Mouse (Mus musculus): ENCODE measurements around the gene Arhgap17. TPM values are rescaled to one million over a fixed set of nuclear protein-coding genes. Genes with fewer than 3 reads are reported as not detected.
A peak's percentile ranks its signal among the peaks of the same experiment; 100 is the strongest.

Gene Arhgap17
- polyA plus RNA-seq, 1 experiment from 2014 or later: 17.6 TPM

- 0 out of 2 replicates have a peak, but pooled peaks cover 10% of the 10 kb centered on the region for H3K36me3 ChIP-seq (ENCODE audit: insufficient read depth, low read length)
- no peak for DNase-seq (ENCODE audit: low spot score)
These were observed 27.7 kb upstream of the Arhgap17 start for GRCm38 (mm10) chr7:123397369-123397768.

GRCm38 (mm10) chr7:123396900-123397299 is 27.2 kb upstream of the Arhgap17 start:
- Histone ChIP-seq H3K36me3 (ENCODE audit: insufficient read depth, low read length) (0 out of 2 replicates have a peak, but pooled peaks cover 10% of the 10 kb centered on the region), H3K27ac (no peak overlapping the region), H3K9ac (ENCODE audit: low read depth, low read length) (no peak overlapping the region), H3K4me2 (ENCODE audit: low read length) (no peak overlapping the region), H3K4me1 (replicated peaks; ENCODE audit: insufficient read depth, low read length) (no peaks in the 10 kb centered on the region), H3K27me3 (ENCODE audit: insufficient read depth, low read length) (no peaks in the 10 kb centered on the region), H3K9me3 (replicated peaks; ENCODE audit: low read length) (no peaks in the 10 kb centered on the region), H3K4me3 (replicated peaks; ENCODE audit: low read depth, low read length) (no peak overlapping the region)
- ATAC-seq (replicated peaks; ENCODE audit: low FRiP score, low read depth): no peak
- 93% methylated on average over 5 of the region's 5 CpGs for WGBS
- DNase-seq (ENCODE audit: low spot score): no peak
- TF ChIP-seq CTCF (IDR thresholded peaks at IDR 0.05; ENCODE audit: low read depth): no peak

More at GRCm38 (mm10) chr7:123397369-123397768, 27.7 kb upstream of the Arhgap17 start:
- no peaks in the 10 kb centered on the region for H3K27me3 ChIP-seq (ENCODE audit: insufficient read depth, low read length)
- no peak for ATAC-seq (replicated peaks; ENCODE audit: low FRiP score, low read depth)
- H3K4me3 ChIP-seq (replicated peaks; ENCODE audit: low read depth, low read length): no peak overlapping the region
- TF ChIP-seq CTCF (IDR thresholded peaks at IDR 0.05; ENCODE audit: low read depth): no peak
- H3K4me2 ChIP-seq (ENCODE audit: low read length): no peak overlapping the region
- H3K4me1 ChIP-seq (replicated peaks; ENCODE audit: insufficient read depth, low read length): no peaks in the 10 kb centered on the region
- WGBS: 40% methylated on average over 8 of the region's 8 CpGs
- H3K9me3 ChIP-seq (replicated peaks; ENCODE audit: low read length): no peaks in the 10 kb centered on the region
- no peak overlapping the region for H3K27ac ChIP-seq
- no peak overlapping the region for H3K9ac ChIP-seq (ENCODE audit: low read depth, low read length)

DNA sequence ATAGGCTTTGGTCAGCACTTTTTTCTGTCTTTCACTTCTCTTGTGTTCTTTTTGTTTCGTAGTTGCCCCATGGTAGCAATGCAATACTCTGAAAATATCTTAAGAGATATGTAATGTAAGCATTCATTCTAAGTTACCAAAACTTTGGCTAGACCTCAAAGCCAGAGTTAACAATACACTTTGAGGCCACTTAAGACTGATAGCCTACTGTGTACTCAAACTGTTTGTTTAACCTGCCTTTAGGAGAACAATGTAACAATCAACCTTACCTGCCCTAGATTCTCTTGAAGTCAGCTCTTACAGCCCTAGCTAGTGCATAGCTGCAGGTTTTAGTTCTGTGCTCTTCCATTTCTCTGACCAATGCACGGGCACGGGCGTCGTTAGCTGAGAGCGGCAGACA is 24.6 kb upstream of the Arhgap17 start:
- DNase-seq (ENCODE audit: low spot score) (no peak), ATAC-seq (replicated peaks; ENCODE audit: low FRiP score, low read depth) (no peak)
- no peak for TF ChIP-seq CTCF (IDR thresholded peaks at IDR 0.05; ENCODE audit: low read depth)
- Histone ChIP-seq H3K27me3 (ENCODE audit: insufficient read depth, low read length) (no peaks in the 10 kb centered on the region), H3K4me1 (replicated peaks; ENCODE audit: insufficient read depth, low read length) (no peaks in the 10 kb centered on the region), H3K4me3 (replicated peaks; ENCODE audit: low read depth, low read length) (no peak overlapping the region), H3K4me2 (ENCODE audit: low read length) (no peak overlapping the region), H3K36me3 (ENCODE audit: insufficient read depth, low read length) (no peaks in the 10 kb centered on the region), H3K9me3 (replicated peaks; ENCODE audit: low read length) (no peaks in the 10 kb centered on the region), H3K27ac (no peak overlapping the region), H3K9ac (ENCODE audit: low read depth, low read length) (no peak overlapping the region)
- WGBS: 87% methylated on average over 6 of the region's 6 CpGs

GRCm38 (mm10) chr7:123389686-123390280 is 20.1 kb upstream of the Arhgap17 start:
- Histone ChIP-seq H3K4me3 (replicated peaks; ENCODE audit: low read depth, low read length) (no peak overlapping the region), H3K27me3 (ENCODE audit: insufficient read depth, low read length) (no peaks in the 10 kb centered on the region), H3K9ac (ENCODE audit: low read depth, low read length) (no peak overlapping the region), H3K36me3 (ENCODE audit: insufficient read depth, low read length) (peaks cover 8% of the 10 kb centered on the region; the same call in 1 of the 2 replicates), H3K27ac (no peak overlapping the region), H3K4me2 (ENCODE audit: low read length) (no peak overlapping the region), H3K4me1 (replicated peaks; ENCODE audit: insufficient read depth, low read length) (peaks cover 4% of the 10 kb centered on the region; the same call in 1 of the 2 replicates), H3K9me3 (replicated peaks; ENCODE audit: low read length) (no peaks in the 10 kb centered on the region)
- 66% methylated on average over 6 of the region's 6 CpGs for WGBS
- TF ChIP-seq CTCF (IDR thresholded peaks at IDR 0.05; ENCODE audit: low read depth): no peak
- DNase-seq (ENCODE audit: low spot score) (no peak), ATAC-seq (replicated peaks; ENCODE audit: low FRiP score, low read depth) (no peak; the same call in 1 of the 2 replicates)

- DNase-seq (ENCODE audit: low spot score): peak; percentile 10
These were observed 16.1 kb upstream of the Arhgap17 start for GRCm38 (mm10) chr7:123385693-123386407.

More at GRCm38 (mm10) chr7:123385693-123386407, 16.1 kb upstream of the Arhgap17 start:
- Histone ChIP-seq H3K36me3 (ENCODE audit: insufficient read depth, low read length) (peaks cover 8% of the 10 kb centered on the region; the same call in 1 of the 2 replicates), H3K9me3 (replicated peaks; ENCODE audit: low read length) (no peaks in the 10 kb centered on the region), H3K27ac (peak overlapping the region; percentile 85), H3K4me1 (replicated peaks; ENCODE audit: insufficient read depth, low read length) (peaks cover 4% of the 10 kb centered on the region; the same call in 1 of the 2 replicates), H3K27me3 (ENCODE audit: insufficient read depth, low read length) (no peaks in the 10 kb centered on the region), H3K4me3 (replicated peaks; ENCODE audit: low read depth, low read length) (no peak overlapping the region), H3K9ac (ENCODE audit: low read depth, low read length) (0 out of 2 replicates have a peak overlapping the region, but pooled peaks have one; percentile 1), H3K4me2 (ENCODE audit: low read length) (no peak overlapping the region)
- ATAC-seq (replicated peaks; ENCODE audit: low FRiP score, low read depth): peak; percentile 76
- no peak for TF ChIP-seq CTCF (IDR thresholded peaks at IDR 0.05; ENCODE audit: low read depth)
- WGBS: 28% methylated on average over 11 of the region's 11 CpGs

Data from kidney, postnatal 0 days (tissue).